Mouse (Mus musculus) urinary bladder, postnatal 10 days (tissue): ENCODE data around the gene Cd4.

ENCODE experiments used
- DNase-seq: peaks from one replicate; pipeline ENCODE4 v3.0.0; 2022; ENCODE audit warnings: low spot score

Cd4 gene

DNA sequence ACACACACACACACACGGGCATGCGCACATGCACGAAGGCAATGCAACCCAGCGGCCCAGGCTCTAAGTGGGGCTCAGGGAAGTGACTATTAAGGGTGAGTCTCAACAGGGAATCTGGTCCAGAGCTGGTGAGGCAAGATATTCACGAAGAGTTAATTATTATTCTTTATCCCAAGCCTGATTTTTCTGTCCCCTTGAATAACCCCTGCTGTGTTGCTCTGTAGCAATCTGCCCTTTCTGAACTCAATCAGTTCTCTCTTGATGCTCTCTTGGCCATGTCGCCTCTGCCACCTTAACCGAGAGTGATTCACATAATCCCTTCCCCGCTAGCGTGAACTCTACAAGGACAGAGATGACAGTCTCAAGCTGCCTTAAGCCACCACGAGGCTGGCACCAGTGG is 4.7 kb downstream of the Cd4 start:
- no peak for DNase-seq

DNA sequence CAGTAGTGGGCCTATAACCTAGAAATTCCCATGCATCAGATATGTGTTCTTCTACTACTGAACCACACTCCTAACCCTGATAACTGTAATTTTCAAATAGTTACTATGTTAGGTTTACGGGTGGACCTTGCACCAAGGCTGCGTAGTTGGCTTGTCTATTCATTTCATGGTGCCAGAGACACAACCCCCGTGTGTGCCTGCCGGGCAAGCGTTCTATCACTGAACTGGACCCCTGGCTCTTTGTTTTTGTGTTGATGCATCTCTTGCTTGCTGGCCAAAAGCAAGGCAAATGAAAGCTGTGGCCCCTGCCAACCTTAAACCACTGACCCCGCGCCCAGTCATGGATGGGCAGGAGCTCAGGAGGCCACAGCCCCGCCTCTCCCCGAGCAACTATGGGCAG is 6.2 kb downstream of the Cd4 start:
- no peak for DNase-seq

DNA sequence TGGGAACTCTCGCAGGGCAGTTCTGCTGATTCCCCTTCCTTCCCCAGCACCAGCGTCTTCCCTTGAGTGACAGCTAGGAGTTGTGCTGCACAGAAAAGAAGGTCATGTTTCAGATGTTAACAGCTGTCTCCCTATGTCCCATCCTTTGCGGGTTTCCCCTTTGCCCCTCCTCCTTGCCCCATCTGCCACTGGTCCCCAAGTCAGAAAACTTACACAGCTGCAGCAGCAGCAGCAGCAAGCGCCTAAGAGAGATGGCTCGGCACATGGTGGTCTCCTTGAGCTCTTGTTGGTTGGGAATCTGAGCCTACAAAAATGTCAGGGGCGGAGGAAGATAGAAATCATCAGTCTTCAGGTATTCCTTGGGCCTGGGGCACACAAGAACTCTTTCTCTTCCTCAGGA is 8.6 kb downstream of the Cd4 start:
- DNase-seq: no peak

DNA sequence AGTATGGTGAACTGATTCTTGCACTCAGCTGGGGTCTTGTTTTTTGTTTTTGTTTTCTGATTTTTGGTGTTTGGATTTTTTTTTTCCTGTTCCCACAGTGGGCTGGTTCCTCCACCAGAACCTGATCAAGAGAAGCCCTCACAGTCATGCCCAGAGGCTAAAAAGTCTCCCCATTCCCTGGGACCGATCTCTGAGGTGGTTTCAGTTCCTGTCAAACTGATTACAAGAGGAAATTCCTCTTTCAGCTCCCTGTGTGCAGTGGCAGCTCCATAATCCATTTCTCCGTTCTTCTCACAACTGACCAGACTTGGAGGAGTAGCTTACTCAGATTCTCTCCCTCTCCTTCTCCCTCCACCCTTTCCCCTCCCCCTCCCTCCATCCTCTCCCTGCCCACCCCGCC is 13.7 kb downstream of the Cd4 start:
- DNase-seq: no peak

DNA sequence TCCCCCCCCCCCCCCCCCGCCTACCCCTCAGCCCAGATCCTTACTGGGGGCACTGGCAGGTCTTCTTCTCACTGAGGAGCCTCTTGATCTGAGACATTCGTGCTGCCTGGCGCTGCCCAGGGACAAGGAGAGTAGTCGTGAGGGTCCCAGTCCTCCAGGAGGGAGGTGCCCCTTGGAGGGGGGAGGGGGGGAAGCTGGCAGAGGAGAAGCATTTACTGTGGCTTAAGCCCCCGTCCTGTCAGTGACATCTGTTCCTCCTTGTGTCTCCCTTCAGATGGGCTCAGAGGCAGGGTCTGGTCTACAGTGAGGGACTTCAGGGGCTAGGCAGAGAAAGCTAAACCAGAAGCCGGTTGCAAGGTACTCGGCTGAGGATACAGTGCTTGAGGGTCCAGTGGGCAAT is 21.5 kb downstream of the Cd4 start:
- DNase-seq: no peak

DNA sequence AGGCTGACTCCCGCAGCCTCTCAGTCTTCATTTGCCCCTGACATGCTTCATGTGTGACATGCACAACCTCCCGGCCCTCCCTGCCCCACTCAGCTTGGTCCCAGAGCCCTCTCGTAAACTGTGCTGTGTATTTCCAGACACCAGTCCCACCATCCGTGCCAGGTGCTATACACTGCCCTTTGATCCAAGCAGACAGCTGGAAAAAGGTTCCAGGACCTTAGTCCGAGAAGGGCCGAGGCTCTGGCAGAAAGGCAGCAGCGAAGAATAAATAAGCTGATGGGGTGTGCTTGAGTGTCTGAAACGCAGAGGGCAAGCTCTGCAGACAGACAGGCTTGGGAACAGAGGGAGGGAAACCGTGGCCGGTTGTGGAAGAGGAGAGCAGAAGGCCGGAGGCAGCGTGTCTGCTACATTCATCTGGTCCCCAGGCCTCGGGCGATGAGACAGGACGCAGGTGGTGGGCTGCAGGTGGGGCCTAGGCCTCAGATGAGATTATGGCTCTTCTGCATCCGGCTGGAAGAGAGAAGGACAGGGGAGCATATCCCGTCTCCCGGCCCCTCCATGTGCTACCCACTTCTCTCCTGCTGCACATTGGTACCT is 22.2 kb downstream of the Cd4 start:
- no peak for DNase-seq

DNA sequence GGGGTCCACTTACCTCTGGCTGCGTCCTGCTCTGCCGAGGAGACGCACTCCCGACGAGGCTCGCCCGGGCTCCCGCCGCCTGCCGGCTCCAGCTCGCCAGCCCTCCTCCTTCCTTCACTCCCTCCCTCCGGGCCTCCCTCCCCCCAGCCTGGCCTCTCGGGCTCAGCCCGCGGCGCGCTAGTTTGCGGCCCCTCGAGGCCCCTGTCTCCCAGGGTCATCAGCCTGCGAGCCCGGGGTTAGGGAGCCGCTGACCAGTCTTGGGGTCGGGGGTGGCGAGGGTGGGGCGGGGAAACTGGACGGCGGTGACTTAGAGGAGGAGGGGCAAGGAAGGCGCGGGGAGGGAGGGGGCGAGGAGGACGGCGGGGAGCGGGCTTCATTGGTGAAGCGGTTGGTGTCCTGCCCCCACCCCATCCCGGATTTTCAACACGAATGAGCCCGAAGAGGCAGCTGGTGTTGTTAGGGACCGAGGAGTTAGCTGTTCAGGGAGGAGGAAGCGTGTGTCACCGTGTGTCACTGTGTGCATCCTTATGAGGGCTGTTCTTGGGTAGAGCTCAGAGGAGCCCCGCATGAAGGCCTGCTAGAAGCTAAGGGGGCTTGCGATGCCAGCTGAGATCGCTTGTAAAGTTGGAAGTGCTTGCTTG is 24.2 kb downstream of the Cd4 start, which contains the start of gene Gpr162:
Gene Gpr162 (minus strand): TSS at position 326 of the 641 bp plus-strand sequence.
- no peak for DNase-seq

DNA sequence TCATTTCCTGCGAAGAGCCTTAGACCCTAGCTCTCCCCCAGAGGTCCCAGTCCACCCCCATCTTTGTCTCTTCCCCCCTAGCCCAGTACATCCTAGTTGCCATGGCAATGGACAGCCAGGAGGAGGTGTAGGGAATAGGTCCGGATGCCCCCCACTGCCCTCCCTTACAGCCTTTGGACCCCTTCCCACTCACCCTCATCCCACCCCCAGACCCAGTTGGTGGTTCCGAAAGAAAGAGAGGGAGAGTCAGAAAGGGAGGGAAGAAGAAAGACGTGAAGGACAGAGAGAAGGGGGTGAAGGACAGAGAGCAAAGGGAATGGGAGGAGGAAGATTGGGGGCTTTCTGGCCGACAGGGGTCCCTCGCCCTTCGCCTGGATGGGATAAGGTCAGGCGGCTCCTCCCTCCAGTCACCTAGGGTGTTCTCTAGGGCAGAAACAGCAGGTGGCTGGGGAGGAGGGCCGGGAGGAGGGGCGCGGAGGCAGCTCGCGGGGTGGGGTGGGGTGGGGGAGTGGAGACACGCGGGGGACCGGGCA is 24.8 kb downstream of the Cd4 start:
- DNase-seq: no peak

DNA sequence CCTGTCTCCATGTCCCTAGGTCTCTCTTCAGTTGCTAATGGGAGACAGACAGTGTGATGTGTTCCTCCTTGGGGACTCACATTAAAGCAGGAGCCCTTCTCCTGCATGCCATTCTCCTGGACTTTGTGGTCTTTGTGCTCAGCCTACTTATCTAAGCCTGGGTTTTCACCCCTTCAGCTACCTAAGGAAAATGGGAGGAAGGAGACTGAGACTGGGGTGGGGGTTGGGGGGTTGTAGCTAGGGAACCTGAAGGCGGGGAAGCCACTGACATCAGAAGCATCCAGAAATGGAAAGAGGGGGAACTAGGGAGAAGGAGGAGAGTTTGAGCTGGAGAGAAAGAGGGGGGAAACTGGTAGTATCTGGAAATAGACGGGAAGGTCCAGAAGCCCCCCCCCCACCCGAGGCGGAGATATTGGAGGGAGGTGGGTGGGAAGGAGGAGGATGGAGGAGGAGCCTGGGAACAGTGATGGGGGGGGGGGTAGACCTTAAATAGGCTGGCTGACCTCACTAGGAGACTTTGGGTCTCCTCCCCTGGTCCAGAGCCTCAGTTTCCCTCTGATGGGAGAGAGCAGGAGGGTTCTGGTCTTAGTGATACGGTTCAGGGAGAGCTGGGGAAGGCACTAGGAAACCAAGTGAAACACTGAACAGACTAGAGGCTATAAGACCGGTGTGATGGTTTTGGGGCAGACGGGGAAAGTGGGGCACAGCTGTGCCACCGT is 25.5 kb downstream of the Cd4 start:
- no peak for DNase-seq

DNA sequence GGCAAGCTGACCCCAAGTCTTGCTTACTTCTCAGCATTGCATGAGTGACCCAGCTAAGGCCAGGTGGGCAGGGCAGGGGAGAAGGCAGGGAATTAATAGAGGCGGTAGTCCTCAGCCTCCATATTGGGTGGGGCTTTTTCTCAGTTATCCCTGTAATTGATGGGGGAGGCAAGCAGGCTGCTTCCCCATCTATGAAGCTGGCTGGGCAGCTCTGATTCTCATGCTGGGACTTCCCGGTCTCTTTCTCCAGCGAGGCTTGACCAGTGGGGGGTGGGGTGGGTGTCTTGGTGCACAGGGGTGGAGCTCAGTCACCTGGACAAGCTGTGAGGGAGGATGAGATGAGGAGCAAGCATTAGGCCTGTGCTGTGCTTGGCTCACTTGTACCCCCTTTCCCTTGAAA is 26.2 kb downstream of the Cd4 start:
- no peak for DNase-seq

DNA sequence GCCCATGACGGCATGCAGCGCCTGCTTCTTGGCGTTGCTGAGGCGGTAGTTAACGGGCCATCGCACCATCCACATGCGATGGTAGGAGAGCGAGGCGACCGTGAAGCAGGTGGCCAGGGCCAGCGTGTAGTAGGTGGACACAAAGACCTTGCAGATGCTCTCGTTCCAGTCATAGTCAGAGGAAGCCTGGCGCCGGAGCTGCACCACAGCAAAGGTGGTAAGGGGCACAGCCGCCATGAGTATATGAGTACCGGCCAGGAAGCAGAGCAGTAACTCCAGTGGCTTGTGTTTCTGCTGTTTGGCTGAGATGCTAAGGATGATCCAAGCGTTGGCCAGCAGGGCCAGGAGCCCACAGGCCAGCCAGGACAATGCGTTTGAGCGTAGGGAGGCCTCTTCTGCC is 26.8 kb downstream of the Cd4 start:
- DNase-seq: no peak

DNA sequence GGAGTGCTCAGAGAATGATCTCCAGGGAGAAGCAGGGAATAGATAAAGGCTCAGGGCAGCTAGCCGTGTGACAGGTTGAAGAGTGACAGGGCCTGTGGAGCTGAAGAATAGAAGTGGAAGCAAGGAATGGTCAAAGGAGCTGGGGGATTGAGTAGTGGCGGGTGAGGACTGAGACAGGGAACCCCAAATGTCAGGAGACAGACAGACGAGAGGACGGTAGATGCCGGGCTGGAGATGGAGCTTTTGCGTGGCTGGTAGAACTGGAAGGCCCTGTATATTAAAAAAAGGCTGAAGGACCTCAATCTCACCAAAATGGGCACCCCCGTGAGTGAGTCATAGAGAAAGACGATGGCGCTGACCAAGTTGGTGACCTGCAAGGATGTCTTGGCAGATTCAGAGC is 27.5 kb downstream of the Cd4 start:
- no peak for DNase-seq

DNA sequence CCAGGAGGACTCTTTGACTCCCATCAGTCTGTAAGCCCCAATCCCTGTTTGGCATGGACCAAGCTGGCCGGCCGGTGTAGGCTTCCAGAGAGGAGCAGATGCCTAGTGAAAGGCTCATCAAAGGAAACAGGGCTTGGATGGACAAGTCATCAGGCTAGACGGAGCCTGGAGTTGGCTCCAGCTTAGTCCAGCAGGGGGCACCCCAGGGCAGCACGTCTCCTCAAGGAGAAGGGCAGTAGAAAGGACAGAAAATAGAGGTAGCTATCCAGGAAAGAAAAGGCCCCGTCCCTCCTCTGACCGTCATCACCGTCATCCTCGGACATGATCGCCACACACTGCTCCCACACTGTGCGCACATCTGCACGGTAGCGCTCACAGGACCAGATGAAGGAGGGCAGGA is 28.3 kb downstream of the Cd4 start:
- peak; percentile 65 for DNase-seq

DNA sequence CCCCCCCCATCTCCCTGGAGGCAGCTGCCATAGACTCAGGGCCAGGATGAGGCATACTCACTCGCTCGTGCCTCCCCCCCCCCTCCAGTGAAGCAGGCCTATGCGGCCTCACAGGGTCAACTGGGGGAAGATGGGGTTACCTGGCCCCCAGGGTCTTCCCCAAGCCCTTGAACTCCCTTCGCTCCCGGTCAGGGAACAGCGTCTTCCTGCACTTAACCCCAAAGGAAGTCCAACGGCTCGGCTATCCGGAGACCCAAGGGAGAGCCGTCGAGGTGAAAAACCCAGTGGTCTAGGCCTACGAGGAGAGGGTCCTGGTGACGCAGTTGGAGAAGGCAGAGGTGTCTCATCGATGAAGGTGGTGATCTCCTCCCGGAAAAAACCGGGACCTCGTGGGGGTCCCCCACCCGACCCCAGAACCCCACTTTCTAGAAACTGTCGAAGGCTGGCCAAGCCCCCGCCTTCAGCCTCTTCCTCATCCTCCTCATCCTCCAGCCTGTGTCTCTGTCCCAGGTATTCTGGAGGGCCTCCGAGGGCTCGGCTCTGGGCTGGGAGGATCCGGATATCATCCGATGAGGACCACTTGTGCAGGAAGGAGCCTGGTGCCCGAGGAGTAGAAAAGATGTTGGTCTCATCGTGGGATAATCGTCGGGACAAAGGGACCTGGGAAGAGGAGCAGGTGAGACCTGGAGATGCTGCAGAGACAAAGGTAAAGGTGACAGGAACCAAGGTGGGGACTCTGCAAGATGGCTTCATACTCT is 29.3 kb downstream of the Cd4 start:
- DNase-seq: no peak

DNA sequence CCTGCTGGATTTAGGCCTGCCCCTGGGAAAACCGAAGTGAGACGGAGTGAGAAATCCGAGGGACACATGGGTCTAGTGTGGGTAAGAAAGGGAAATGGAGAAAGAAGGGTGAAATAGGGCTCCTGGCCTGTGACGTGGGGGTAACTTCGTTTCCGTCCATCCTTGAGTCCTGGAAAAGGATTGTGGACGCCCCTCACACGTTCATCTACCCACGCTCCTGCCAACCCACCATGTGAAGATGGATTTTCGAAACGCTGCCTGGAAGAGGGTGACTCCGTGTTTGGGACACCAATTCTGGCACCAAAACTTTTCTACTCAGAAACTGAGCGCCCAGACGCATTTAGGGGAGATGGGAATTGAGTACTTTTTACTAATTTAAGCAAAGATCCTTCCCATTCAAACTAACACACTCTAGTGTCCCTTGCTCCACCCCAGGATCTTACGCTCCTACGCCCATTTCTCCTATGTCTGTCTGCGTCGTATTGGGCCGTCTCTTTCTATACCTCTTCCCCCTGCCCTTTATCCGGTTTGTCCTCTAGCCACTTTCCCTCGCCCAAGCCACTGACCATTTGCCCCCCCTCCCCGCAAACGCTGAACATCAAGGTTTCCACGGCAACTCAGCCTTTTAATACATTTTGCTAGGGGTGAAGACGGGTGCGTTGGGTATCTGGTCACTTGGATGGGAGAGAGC is 30.0 kb downstream of the Cd4 start:
- DNase-seq: no peak

DNA sequence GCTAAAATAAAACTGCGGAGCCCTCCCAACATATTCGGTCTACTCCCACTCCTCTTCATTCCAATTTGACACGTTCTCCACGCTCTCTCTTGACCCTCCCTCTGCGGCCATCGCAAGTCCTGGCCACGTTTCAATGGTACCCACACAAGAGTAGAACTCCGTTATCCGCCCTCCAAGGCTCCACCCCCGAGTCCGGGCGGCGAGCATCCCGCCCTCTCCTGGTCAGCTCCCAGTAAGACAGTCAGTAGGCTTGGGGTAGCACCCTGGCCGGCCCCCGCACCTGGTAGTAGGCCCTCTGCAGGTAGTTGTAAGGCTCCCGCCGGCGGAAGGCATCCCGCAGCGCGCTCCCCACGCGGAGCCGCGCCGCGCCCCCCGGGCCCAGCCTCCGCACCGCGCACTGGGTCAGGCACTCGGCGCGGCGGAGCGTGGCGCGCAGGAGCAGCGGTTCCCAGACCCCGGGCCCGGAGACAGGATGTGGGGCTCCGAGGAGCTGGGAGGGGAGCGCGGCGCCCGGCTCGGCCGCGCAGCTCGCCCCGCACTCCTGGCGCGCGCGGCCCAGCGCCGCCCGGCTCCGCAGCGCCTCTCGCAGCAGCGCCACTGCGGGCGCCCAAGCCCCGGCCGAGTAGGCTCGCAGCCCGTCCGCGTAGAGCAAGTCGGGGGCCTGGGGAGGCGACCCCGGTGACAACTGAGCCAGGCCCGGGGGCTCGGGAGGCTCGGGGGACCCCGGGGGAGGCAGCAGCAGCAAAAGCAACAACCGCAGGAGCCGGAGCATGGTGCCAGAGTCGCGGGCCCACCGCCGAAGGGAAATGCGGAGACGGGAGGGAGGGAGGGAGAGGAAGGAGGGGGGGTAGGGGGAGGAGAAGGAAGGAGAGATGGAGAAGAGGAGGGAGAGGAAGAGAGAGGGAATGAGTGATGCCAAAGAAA is 30.8 kb downstream of the Cd4 start, which contains the start of gene P3h3:
Gene P3h3 (minus strand): TSS at position 837 of the 924 bp plus-strand sequence.
- peak; percentile 40 for DNase-seq

DNA sequence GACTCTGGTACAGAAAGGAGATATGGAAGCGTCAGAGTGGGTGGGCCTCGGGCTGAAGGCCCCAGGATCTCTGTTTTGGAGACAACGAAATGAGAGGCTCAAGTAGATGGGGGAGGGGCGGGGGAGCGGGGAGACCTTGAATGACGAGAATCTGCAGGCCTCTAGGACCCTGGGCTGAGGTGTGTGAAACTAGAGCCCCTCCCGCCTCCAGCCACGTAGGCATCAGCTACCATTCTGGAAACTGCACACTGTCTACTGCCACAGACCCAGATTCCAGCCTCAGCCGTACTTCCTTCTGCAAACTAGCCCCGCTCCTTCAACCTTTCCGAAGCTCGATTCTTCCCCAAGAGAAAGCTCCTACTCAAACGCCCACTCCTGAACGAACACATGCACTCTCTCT is 31.7 kb downstream of the Cd4 start:
- DNase-seq: no peak

DNA sequence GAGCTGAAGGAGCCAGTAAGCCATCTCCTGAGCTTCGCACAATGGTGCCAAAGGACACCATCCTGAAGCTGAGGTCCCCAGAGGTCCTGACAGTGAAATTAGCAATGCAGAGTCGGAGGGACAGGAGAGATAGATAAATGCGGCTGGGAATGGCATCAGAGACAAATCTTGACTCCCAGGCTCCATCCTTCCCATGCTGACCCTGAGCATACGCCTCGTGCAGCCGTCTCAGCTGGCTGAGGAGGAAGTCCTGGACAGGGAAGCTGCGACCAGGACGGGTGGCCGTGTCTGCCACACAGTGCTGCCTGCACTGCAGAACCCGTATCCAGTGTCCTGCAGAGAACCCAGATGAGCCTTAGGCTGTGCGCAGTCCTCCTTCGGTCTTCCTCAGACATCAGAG is 33.4 kb downstream of the Cd4 start:
- DNase-seq: no peak

DNA sequence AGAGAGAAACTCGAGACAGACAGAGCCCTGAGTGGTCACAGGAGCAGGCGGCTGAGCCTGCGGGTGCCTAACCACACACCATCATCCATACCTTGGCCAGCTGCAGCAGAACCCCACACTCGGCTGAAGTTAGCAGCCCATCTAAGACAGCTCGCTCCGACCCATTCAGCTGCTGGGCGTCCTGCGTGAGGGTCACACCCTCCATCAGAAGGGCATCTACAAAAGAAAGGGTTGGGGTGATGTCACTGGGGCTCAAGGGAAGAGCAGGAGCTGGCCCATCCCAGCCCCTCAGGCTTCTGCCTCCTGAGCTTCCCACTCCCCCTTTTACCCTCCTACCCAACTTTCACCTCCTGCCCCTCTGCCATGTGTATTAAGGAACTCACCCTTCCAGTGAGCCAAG is 37.5 kb downstream of the Cd4 start:
- no peak for DNase-seq

DNA sequence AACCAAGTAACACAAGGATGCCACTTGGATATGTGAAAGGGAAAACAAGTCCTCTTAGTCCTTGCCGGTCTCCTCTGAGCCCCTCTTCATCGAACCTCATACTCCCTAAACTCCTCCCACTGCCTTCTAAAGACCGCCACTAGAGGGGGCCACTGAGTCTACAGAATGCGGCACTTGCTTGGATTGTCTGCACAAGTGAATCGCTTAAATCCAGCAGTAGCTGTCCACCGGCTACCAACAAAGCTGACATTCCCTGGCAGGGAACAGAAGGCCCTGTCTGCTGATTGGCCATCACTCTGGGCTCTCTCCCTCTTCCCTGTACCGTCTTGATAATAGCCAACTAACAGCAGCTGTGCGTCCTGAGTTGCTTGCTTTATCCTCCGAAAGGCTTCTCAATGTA is 40.7 kb downstream of the Cd4 start:
- peak; percentile 73 for DNase-seq
